Comparison of ENCODE assay signal across 8 mouse cellular contexts in the genomic region with DNA sequence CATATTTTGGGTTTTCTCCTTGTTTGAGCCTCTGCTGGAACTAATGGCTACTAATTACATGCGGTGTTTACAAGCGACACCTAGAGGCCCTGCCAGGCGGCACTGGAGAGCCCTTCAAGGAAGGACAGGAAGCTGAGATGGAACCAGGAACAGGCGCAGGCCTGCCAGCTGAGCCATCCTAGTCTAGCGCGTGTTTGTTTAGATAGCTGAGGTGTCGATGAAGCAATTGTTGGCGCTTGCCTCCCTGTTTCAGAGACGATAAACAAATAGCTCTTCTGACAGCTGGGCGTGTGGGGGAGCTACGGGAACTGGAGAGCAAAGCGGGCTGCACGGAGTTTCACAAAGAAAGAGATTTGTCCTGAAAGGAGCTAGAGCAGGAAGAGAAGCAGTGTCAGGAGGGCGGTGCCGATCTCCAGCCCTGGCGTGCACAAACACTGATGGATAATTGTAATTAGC.
DNase-seq lines count a peak whose midpoint lies in the region; ATAC-seq and TF ChIP-seq lines count a peak whose summit lies in the region.

No protein-coding gene starts in this region.

- H3K9me3 ChIP-seq in forebrain, postnatal 0 days (ENCODE audit: low read length) = no peaks in the 10 kb centered on the region
- peaks cover 9% of the 10 kb centered on the region for H3K9me3 ChIP-seq in kidney, embryonic 16.5 days (ENCODE audit: low read length)
- H3K9me3 ChIP-seq in lung, embryonic 14.5 days (ENCODE audit: low read depth, low read length) = peaks cover 3% of the 10 kb centered on the region; the same call in 1 of the 2 replicates

- no peak overlapping the region for H3K4me2 ChIP-seq in forebrain, postnatal 0 days (ENCODE audit: low read depth)
- no peak overlapping the region for H3K4me2 ChIP-seq in kidney, embryonic 16.5 days (replicated peaks; ENCODE audit: low read depth, low read length)
- H3K4me2 ChIP-seq in lung, embryonic 14.5 days = no peak overlapping the region

- peak; percentile 71 for ATAC-seq in forebrain, postnatal 0 days
- ATAC-seq in kidney, embryonic 16.5 days (ENCODE audit: low FRiP score, low TSS enrichment) = peak; percentile 59
- ATAC-seq in lung, embryonic 14.5 days (ENCODE audit: insufficient read depth) = no peak
- no peak for ATAC-seq in granulocyte monocyte progenitor cell, adult 5-6 weeks (replicated peaks; ENCODE audit: poor library complexity, severe bottlenecking)
- no peak for ATAC-seq in inflammation-experienced regulatory T-cells, adult 6 months

- WGBS in forebrain, postnatal 0 days = 32% methylated on average over 16 of the region's 16 CpGs
- 16% methylated on average over 16 of the region's 16 CpGs for WGBS in kidney, embryonic 16.5 days
- 27% methylated on average over 16 of the region's 16 CpGs for WGBS in lung, embryonic 14.5 days

- no peak overlapping the region for H3K9ac ChIP-seq in forebrain, postnatal 0 days
- H3K9ac ChIP-seq in kidney, embryonic 16.5 days (replicated peaks; ENCODE audit: low read length) = no peak overlapping the region
- no peak overlapping the region for H3K9ac ChIP-seq in lung, embryonic 14.5 days

- DNase-seq in ovary, postnatal 14 days (ENCODE audit: low spot score) = peak; percentile 1
- DNase-seq in ovary, postnatal 10 days (ENCODE audit: low spot score) = no peak
- peak; percentile 69 for DNase-seq in forebrain, postnatal 0 days
- peak; percentile 54 for DNase-seq in lung, embryonic 14.5 days
- no peak for DNase-seq in adrenal gland, postnatal 4 days (ENCODE audit: low spot score in 2 of 2)

- H3K27ac ChIP-seq in forebrain, postnatal 0 days (ENCODE audit: low read depth, low read length) = no peak overlapping the region
- no peak overlapping the region for H3K27ac ChIP-seq in kidney, embryonic 16.5 days (ENCODE audit: low read length)
- no peak overlapping the region for H3K27ac ChIP-seq in lung, embryonic 14.5 days (ENCODE audit: low read depth)

- no peaks in the 10 kb centered on the region for H3K4me1 ChIP-seq in forebrain, postnatal 0 days (ENCODE audit: insufficient read depth)
- no peaks in the 10 kb centered on the region for H3K4me1 ChIP-seq in kidney, embryonic 16.5 days (ENCODE audit: insufficient read depth, low read length)
- no peaks in the 10 kb centered on the region for H3K4me1 ChIP-seq in lung, embryonic 14.5 days (ENCODE audit: insufficient read depth)

- no peaks in the 10 kb centered on the region for H3K27me3 ChIP-seq in forebrain, postnatal 0 days (ENCODE audit: insufficient read depth, low read length)
- H3K27me3 ChIP-seq in kidney, embryonic 16.5 days (ENCODE audit: insufficient read depth, low read length) = no peaks in the 10 kb centered on the region
- H3K27me3 ChIP-seq in lung, embryonic 14.5 days (ENCODE audit: insufficient read depth, low read length) = no peaks in the 10 kb centered on the region

- no peaks in the 10 kb centered on the region for H3K36me3 ChIP-seq in forebrain, postnatal 0 days (ENCODE audit: insufficient read depth)
- H3K36me3 ChIP-seq in kidney, embryonic 16.5 days (ENCODE audit: insufficient read depth, low read length) = no peaks in the 10 kb centered on the region
- H3K36me3 ChIP-seq in lung, embryonic 14.5 days (ENCODE audit: insufficient read depth) = no peaks in the 10 kb centered on the region

- no peak overlapping the region for H3K4me3 ChIP-seq in forebrain, postnatal 0 days (ENCODE audit: low read depth, low read length)
- no peak overlapping the region for H3K4me3 ChIP-seq in kidney, embryonic 16.5 days (ENCODE audit: low read length)
- no peak overlapping the region for H3K4me3 ChIP-seq in lung, embryonic 14.5 days (ENCODE audit: low read depth, low read length)

- peak; percentile 49 for TF ChIP-seq CTCF in forebrain, postnatal 0 days (IDR thresholded peaks at IDR 0.05; ENCODE audit: low read depth)
- TF ChIP-seq CTCF in lung, embryonic 14.5 days (IDR thresholded peaks at IDR 0.05; ENCODE audit: low read depth) = no peak

Comparison
In these comparisons a context has a peak if more than half of its experiments do, and no peak if none do; other contexts are left out.
1. DNase-seq: peak in ovary, postnatal 14 days (single experiment), forebrain, postnatal 0 days (single experiment) and lung, embryonic 14.5 days (single experiment); none in ovary, postnatal 10 days (single experiment) and adrenal gland, postnatal 4 days (0 of 2).
2. ATAC-seq: peak in forebrain, postnatal 0 days (single experiment) and kidney, embryonic 16.5 days (single experiment); none in lung, embryonic 14.5 days (single experiment), granulocyte monocyte progenitor cell, adult 5-6 weeks (single experiment) and inflammation-experienced regulatory T-cells, adult 6 months (single experiment).